Mouse (Mus musculus) liver, adult 2 months (tissue): ENCODE measurements at regions not wholly inside any gene's neighbourhood (a gene's known extent, or its start where the extent isn't known, plus 50 kb on each side); places are given as distances from the start of the nearest gene placed in this dataset.

Source experiments
- DNase-seq: peaks from one replicate; pipeline ENCODE4 v3.0.0-alpha.2; 2011; ENCODE audit warnings: low read depth, low spot score; ENCODE audit errors: extremely low read depth
- H3K27ac ChIP-seq: fragments of 200-500 bp; replicated peaks from 2 replicates; pipeline ENCODE4 v1.5.1; 2012; ENCODE audit warnings: low read depth, mild to moderate bottlenecking, control low read depth, inconsistent platforms, low read length; ENCODE audit not compliant: insufficient read depth
- H3K27me3 ChIP-seq: fragments of 200-500 bp; 2 replicates; pipeline ENCODE4 v1.6.1; 2012; ENCODE audit warnings: mild to moderate bottlenecking, moderate library complexity, low read length, inconsistent platforms; ENCODE audit not compliant: control insufficient read depth, insufficient read depth
- H3K36me3 ChIP-seq: fragments of 200-500 bp; 2 replicates; pipeline ENCODE4 v1.6.1; 2012; ENCODE audit warnings: low read length, inconsistent platforms; ENCODE audit not compliant: control insufficient read depth, insufficient read depth
- H3K4me1 ChIP-seq: fragments of 200-500 bp; 2 replicates; pipeline ENCODE4 v1.6.1; 2011; ENCODE audit warnings: low read length; ENCODE audit not compliant: control insufficient read depth, insufficient read depth
- H3K4me3 ChIP-seq: fragments of 200-500 bp; 2 replicates; pipeline ENCODE4 v1.5.1; 2011; ENCODE audit warnings: low read depth, mild to moderate bottlenecking, control low read depth, low read length, moderate library complexity; ENCODE audit not compliant: insufficient read depth
- H3K79me2 ChIP-seq: fragments of 200-500 bp; 2 replicates; pipeline ENCODE4 v1.6.1; 2012; ENCODE audit warnings: inconsistent platforms, mild to moderate bottlenecking, low read length, moderate library complexity; ENCODE audit not compliant: control insufficient read depth, insufficient read depth
- H3K9ac ChIP-seq: fragments of 200-500 bp; 2 replicates; pipeline ENCODE4 v1.6.1; 2012; ENCODE audit warnings: low read depth, mild to moderate bottlenecking, control low read depth, inconsistent platforms, low read length
- CTCF ChIP-seq: fragments of 200-500 bp; IDR thresholded peaks from 2 replicates; pipeline ENCODE4 v1.5.1; 2011; ENCODE audit warnings: low read depth, low read length, control low read depth
- POLR2A ChIP-seq: fragments of 200-500 bp; IDR thresholded peaks from 2 replicates; pipeline ENCODE4 v1.6.1; 2011; ENCODE audit warnings: low read length, control low read depth; ENCODE audit not compliant: insufficient read depth; ENCODE audit errors: extremely low read depth
- WGBS: fragments of 180-500 bp; shearing (Covaris S2); methylation state at CpG from one replicate; pipeline ENCODE4 v1.1.7; 2018; 5-methylcytosine and 5-hydroxymethylcytosine counted together

DNA sequence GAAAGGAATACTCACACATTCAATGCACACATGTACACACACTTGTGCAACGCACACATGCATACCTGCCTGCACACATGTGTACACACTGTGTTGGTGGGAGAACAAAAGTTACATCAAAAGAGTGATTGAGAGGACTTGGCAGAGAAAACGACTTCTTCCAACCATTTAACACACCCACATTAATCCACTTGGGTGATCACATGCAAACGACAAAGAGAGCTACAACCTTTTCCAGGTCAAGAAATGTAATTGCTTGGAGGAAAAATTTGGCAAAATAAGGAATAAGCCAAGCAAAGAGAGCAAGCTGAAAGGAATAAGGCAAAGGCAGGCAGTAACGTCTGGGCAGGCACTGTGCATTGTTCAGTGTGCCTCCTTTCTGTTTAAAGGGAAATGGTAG lies 67.3 kb downstream of the C1d start:
- DNase-seq: no peak
- no peak for TF ChIP-seq CTCF
- TF ChIP-seq POLR2A: no peak
- Histone ChIP-seq H3K79me2 (no peaks in the 10 kb centered on the region), H3K9ac (no peak overlapping the region), H3K27ac (no peak overlapping the region), H3K4me3 (no peak overlapping the region), H3K27me3 (no peaks in the 10 kb centered on the region), H3K4me1 (no peaks in the 10 kb centered on the region), H3K36me3 (no peaks in the 10 kb centered on the region)
- 61% methylated on average over 4 of the region's 4 CpGs for WGBS

DNA sequence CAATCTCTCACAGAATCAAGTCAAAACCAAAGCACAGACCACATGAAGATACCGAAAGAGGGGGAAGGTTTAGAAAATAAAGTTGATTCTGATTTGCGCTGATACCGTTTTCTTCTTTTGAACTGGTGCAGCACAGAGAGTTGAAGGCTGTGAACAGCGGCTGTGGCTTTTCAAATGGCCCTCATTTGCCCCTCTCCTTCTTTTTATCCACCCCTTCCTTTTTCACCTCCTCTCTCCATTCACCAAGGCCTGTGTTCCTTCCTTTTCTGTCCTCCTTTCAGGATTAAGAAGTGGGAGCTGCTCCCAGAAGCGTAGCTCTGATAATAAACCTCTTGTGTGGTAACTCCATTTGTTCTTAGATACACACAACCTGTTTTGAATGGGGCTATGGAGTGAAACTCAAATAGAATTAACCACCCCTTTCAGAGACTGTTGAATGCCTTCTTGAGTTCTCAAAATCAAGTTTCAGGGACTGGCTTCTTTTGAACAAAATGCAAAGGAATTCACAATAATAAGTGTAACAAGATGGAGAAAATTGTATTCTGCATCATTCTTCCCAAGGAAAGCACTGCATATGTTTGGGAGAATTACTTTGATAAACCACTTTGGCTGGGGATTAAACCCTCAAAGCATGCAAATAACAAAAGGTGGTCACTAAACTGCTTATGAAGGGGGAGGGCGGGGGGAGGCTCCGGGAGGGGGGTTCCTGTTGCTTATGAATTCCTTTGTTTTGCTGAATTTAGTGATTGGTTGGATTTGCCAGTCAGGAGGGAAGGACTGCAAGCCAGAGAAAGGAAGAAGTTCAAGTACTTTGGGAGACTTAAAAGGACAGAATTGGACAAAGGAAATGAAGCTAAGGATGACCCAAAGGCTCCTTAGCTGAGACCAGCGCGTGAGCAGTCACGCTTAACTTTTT lies 68.6 kb downstream of the C1d start:
- Histone ChIP-seq H3K27me3 (no peaks in the 10 kb centered on the region), H3K4me3 (no peak overlapping the region), H3K9ac (no peak overlapping the region), H3K27ac (no peak overlapping the region), H3K4me1 (no peaks in the 10 kb centered on the region), H3K36me3 (no peaks in the 10 kb centered on the region), H3K79me2 (no peaks in the 10 kb centered on the region)
- no peak for DNase-seq
- TF ChIP-seq CTCF (no peak), POLR2A (no peak)
- 76% methylated on average over 10 of the region's 10 CpGs for WGBS

DNA sequence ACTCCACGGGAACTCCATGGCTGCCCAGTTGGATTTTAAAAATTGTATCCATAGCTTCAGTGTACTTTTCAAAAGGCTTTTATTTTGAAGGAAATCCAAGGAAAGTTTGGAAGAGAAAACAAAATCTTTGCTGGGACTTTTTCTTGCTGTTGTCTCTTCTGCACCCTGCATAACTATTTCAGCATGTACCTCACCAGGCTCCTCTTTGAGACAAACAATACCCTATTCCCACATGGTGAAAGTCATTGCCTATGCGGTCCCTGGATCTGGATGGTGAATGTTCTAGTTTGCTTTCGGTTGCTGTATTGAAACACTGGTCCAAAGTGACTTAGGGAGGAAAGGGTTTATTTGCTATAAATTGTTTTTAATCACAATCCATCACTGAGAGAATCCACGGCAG lies 69.3 kb downstream of the C1d start:
- no peak for DNase-seq
- H3K79me2 ChIP-seq: no peaks in the 10 kb centered on the region
- no peak overlapping the region for H3K4me3 ChIP-seq
- no peak overlapping the region for H3K27ac ChIP-seq
- WGBS: 76% methylated on average over 4 of the region's 4 CpGs
- H3K27me3 ChIP-seq: no peaks in the 10 kb centered on the region
- no peak for TF ChIP-seq CTCF
- no peak for TF ChIP-seq POLR2A
- no peaks in the 10 kb centered on the region for H3K4me1 ChIP-seq
- no peaks in the 10 kb centered on the region for H3K36me3 ChIP-seq
- H3K9ac ChIP-seq: no peak overlapping the region

DNA sequence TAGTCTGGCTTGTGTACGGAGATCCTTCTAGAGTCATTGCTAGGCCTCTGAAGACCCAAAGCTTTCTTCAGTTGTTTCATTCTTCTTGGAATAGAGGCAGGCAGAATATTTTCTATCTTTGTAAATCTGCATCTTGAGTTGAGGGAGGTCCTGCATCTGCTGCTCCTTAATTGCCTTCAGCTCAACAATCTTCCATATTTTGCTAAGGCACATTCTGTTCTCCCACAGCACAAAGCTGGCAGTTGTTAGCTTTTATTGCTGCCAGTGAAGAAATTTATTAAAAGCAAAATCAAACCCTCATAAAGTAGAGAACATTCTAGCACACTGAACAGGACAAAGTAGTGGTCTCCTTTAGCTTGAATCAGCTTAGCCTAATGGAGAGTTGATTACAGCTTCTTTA lies 94.1 kb downstream of the C1d start:
- no peaks in the 10 kb centered on the region for H3K27me3 ChIP-seq
- no peaks in the 10 kb centered on the region for H3K36me3 ChIP-seq
- H3K27ac ChIP-seq: no peak overlapping the region
- no peaks in the 10 kb centered on the region for H3K4me1 ChIP-seq
- H3K9ac ChIP-seq: no peak overlapping the region
- 90% methylated on average over 1 of the region's 1 CpGs for WGBS
- no peak overlapping the region for H3K4me3 ChIP-seq
- no peak for TF ChIP-seq POLR2A
- no peak for TF ChIP-seq CTCF
- no peak for DNase-seq
- no peaks in the 10 kb centered on the region for H3K79me2 ChIP-seq

DNA sequence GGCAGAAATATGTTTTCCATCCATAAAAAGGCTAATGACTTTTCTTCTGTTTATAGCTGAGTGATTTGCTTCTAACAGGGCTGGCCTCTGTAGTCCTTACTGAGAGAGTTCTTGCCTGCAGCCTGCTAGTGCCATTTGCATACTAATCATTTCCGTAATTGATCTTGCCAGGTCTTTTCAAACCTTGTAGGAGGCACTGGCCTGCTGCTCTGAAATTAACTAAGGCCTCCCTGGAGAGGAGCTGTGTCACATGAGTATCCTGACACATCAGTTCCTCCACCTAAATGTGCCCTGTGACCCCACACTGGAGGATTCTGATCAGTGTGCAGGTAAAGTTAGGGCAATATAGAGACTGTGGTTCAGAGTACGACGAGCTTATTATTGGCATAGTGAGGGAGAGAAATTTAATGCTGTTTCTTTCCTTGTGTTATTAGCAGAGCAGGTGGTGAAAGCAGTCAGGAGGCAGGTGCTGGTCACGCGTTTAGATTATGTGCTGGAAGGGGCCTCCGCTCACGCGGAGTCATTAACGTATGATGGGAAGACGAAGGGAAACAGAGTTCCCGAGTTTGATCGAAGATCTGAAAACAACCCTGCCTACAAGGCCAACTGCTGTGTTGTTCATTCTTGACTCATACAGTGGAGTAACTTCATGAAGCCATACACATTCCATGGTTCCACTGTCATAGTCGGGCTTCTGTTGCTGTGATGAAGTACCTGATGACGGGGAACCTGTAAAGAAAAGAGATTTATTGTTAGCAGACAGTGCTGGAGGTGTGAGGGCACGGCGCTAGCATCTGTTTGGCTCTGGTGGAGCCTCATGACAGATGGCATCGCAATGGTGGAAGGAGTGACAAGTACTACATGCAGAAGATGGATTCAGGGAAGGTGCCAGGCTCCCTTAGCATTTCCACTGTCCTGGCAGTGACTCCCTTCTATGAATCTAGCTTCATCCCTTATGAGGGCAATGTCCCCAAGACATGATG lies 95.1 kb downstream of the C1d start:
- 73% methylated on average over 17 of the region's 17 CpGs for WGBS
- Histone ChIP-seq H3K27me3 (no peaks in the 10 kb centered on the region), H3K27ac (no peak overlapping the region), H3K4me3 (no peak overlapping the region), H3K4me1 (no peaks in the 10 kb centered on the region), H3K79me2 (no peaks in the 10 kb centered on the region), H3K9ac (no peak overlapping the region), H3K36me3 (no peaks in the 10 kb centered on the region)
- TF ChIP-seq POLR2A (no peak), CTCF (no peak)
- no peak for DNase-seq
